Mouse (Mus musculus) kidney, adult 11 months (tissue): ENCODE data around the gene Lrfn2.
A peak's percentile ranks its signal among the peaks of the same experiment; 100 is the strongest.

ENCODE experiments used
- DNase-seq: peaks from one replicate; pipeline ENCODE4 v3.0.0; 2022

Lrfn2 gene

GRCm38 (mm10) chr17:48931621-48932405 is at the start of gene Lrfn2:
Lrfn2 (plus strand) TSS chr17:48932379.
- DNase-seq, result peak; percentile 56

GRCm38 (mm10) chr17:48887472-48888385 is 44.5 kb upstream of the Lrfn2 start:
- DNase-seq, result no peak

- DNase-seq, result no peak
These were observed 26.7 kb upstream of the Lrfn2 start for GRCm38 (mm10) chr17:48905286-48906040.

- no peak for DNase-seq
These were observed 18.7 kb upstream of the Lrfn2 start for GRCm38 (mm10) chr17:48913437-48913836.

GRCm38 (mm10) chr17:48917411-48917810 is 14.8 kb upstream of the Lrfn2 start:
- DNase-seq, result no peak

- DNase-seq, result no peak
These were observed 13.7 kb upstream of the Lrfn2 start for GRCm38 (mm10) chr17:48918458-48918857.

GRCm38 (mm10) chr17:48922905-48923304 is 9.3 kb upstream of the Lrfn2 start:
- DNase-seq, result no peak

- DNase-seq, result no peak
These were observed 6.8 kb upstream of the Lrfn2 start for GRCm38 (mm10) chr17:48925426-48925825.

GRCm38 (mm10) chr17:48930994-48931393 is 1.2 kb upstream of the Lrfn2 start:
- no peak for DNase-seq

- no peak for DNase-seq
These were observed 277 bp downstream of the Lrfn2 start for GRCm38 (mm10) chr17:48932406-48932906.

- DNase-seq, result no peak
These were observed 737 bp downstream of the Lrfn2 start for GRCm38 (mm10) chr17:48932916-48933315.

- DNase-seq, result peak; percentile 22
These were observed 3.0 kb downstream of the Lrfn2 start for GRCm38 (mm10) chr17:48935201-48935600.

GRCm38 (mm10) chr17:48936445-48937141 is 4.4 kb downstream of the Lrfn2 start:
- DNase-seq, result no peak

GRCm38 (mm10) chr17:48938711-48939220 is 6.6 kb downstream of the Lrfn2 start:
- peak; percentile 51 for DNase-seq

- no peak for DNase-seq
These were observed 14.1 kb downstream of the Lrfn2 start for GRCm38 (mm10) chr17:48946315-48946714.

GRCm38 (mm10) chr17:48946765-48947164 is 14.6 kb downstream of the Lrfn2 start:
- no peak for DNase-seq

GRCm38 (mm10) chr17:48951250-48951649 is 19.1 kb downstream of the Lrfn2 start:
- no peak for DNase-seq

- no peak for DNase-seq
These were observed 24.0 kb downstream of the Lrfn2 start for GRCm38 (mm10) chr17:48956033-48956631.

GRCm38 (mm10) chr17:48960161-48960698 is 28.1 kb downstream of the Lrfn2 start:
- DNase-seq, result peak; percentile 21

- peak; percentile 25 for DNase-seq
These were observed 30.5 kb downstream of the Lrfn2 start for GRCm38 (mm10) chr17:48962646-48963045.

GRCm38 (mm10) chr17:48963740-48964139 is 31.6 kb downstream of the Lrfn2 start:
- no peak for DNase-seq
